ENCODE assay signal across 9 mouse cellular contexts in genomic region chr6:52159164-52159761, GRCm38 (mm10). TPM values are rescaled to one million over a fixed set of nuclear protein-coding genes. Genes with fewer than 3 reads are reported as not detected.
DNase-seq lines count a peak whose midpoint lies in the region; ATAC-seq and TF ChIP-seq lines count a peak whose summit lies in the region.
"Had no signal": no experiment of that assay in that cellular context is flagged by ENCODE, and none has a peak within 500 bp of the region (broad histone marks: within the 10 kb centered on the region; RNA-seq: fewer than 3 reads in every experiment).

No protein-coding gene starts in this region.

- 2% methylated on average over 12 of the region's 12 CpGs for WGBS in forebrain, postnatal 0 days
- 4% methylated on average over 12 of the region's 12 CpGs for WGBS in limb, embryonic 11.5 days
- 1% methylated on average over 12 of the region's 12 CpGs for WGBS in neural tube, embryonic 12.5 days

- 0 out of 2 replicates have a peak overlapping the region, but pooled peaks have one; percentile 80 for H3K4me2 ChIP-seq in forebrain, postnatal 0 days (ENCODE audit: low read depth)
- peak overlapping the region; percentile 97 for H3K4me2 ChIP-seq in limb, embryonic 11.5 days (ENCODE audit: low read depth, severe bottlenecking)
- peak overlapping the region; percentile 99 for H3K4me2 ChIP-seq in neural tube, embryonic 12.5 days (replicated peaks)

- intact Hi-C loops in left cerebral cortex, postnatal 25 days (cut with DNase I), result loop anchor here (5.0 kb wide), 1 partner anchor 152 kb away; no protein-coding TSS in a partner anchor

- 0 out of 2 replicates have a peak overlapping the region, but pooled peaks have one; percentile 42 for H3K4me3 ChIP-seq in forebrain, postnatal 0 days (ENCODE audit: low read depth, low read length)
- peak overlapping the region; percentile 73 for H3K4me3 ChIP-seq in limb, embryonic 11.5 days (ENCODE audit: low read depth, low read length)
- peak overlapping the region; percentile 75 for H3K4me3 ChIP-seq in neural tube, embryonic 12.5 days

- DNase-seq in testis, postnatal 10 days (ENCODE audit: low spot score), result peak; percentile 53
- no peak for DNase-seq in testis, postnatal 14 days (ENCODE audit: low spot score)
- no peak for DNase-seq in forebrain, postnatal 0 days
- DNase-seq in limb, embryonic 11.5 days (ENCODE audit: low spot score), result peak; percentile 52
- no peak for DNase-seq in left cerebral cortex, postnatal 25 days (ENCODE audit: low spot score in 2 of 2)
- no peak for DNase-seq in left cerebral cortex, adult 11 months (ENCODE audit: low spot score)

- no peaks in the 10 kb centered on the region for H3K36me3 ChIP-seq in forebrain, postnatal 0 days (ENCODE audit: insufficient read depth)
- H3K36me3 ChIP-seq in limb, embryonic 11.5 days (ENCODE audit: control insufficient read depth, insufficient read depth, low read length), result no peaks in the 10 kb centered on the region
- peaks cover 3% of the 10 kb centered on the region; the same call in 1 of the 2 replicates for H3K36me3 ChIP-seq in neural tube, embryonic 12.5 days

- H3K9ac ChIP-seq in forebrain, postnatal 0 days, result no peak overlapping the region
- H3K9ac ChIP-seq in limb, embryonic 11.5 days (ENCODE audit: low read length), result no peak overlapping the region
- H3K9ac ChIP-seq in neural tube, embryonic 12.5 days, result peak overlapping the region; percentile 89

- TF ChIP-seq CTCF in forebrain, postnatal 0 days (IDR thresholded peaks at IDR 0.05; ENCODE audit: low read depth), result no peak

- no peak overlapping the region for H3K27ac ChIP-seq in forebrain, postnatal 0 days (ENCODE audit: low read depth, low read length)
- no peak overlapping the region for H3K27ac ChIP-seq in limb, embryonic 11.5 days (replicated peaks; ENCODE audit: low read depth, low read length)
- peak overlapping the region; percentile 98 for H3K27ac ChIP-seq in neural tube, embryonic 12.5 days

- no peaks in the 10 kb centered on the region; the same call in 1 of the 2 replicates for H3K4me1 ChIP-seq in forebrain, postnatal 0 days (ENCODE audit: insufficient read depth)
- H3K4me1 ChIP-seq in limb, embryonic 11.5 days (ENCODE audit: control insufficient read depth, insufficient read depth, low read length), result peaks cover 42% of the 10 kb centered on the region
- peaks cover 55% of the 10 kb centered on the region for H3K4me1 ChIP-seq in neural tube, embryonic 12.5 days

- no peaks in the 10 kb centered on the region for H3K9me3 ChIP-seq in forebrain, postnatal 0 days (ENCODE audit: low read length)
- H3K9me3 ChIP-seq in limb, embryonic 11.5 days (ENCODE audit: control insufficient read depth, low read length), result no peaks in the 10 kb centered on the region
- H3K9me3 ChIP-seq in neural tube, embryonic 12.5 days, result no peaks in the 10 kb centered on the region

- ATAC-seq in forebrain, postnatal 0 days, result no peak
- ATAC-seq in limb, embryonic 11.5 days (ENCODE audit: insufficient number of reproducible peaks, low FRiP score, low TSS enrichment, low read depth), result no peak
- ATAC-seq in neural tube, embryonic 12.5 days (ENCODE audit: low FRiP score, low read depth), result no peak
- ATAC-seq in erythroid progenitor cell, adult 5-6 weeks (replicated peaks; ENCODE audit: low FRiP score, poor library complexity, severe bottlenecking), result no peak

- H3K27me3 ChIP-seq in forebrain, postnatal 0 days (ENCODE audit: insufficient read depth, low read length), result peaks cover 94% of the 10 kb centered on the region
- peaks cover 40% of the 10 kb centered on the region for H3K27me3 ChIP-seq in limb, embryonic 11.5 days (ENCODE audit: control insufficient read depth, insufficient read depth, low read length)
- no peaks in the 10 kb centered on the region for H3K27me3 ChIP-seq in neural tube, embryonic 12.5 days (replicated peaks)

RNA-seq across cellular contexts. Expression of gene Hoxa1, which starts 1.1 kb away (rescaled TPM):
- 0.10 TPM in 1 of 2 replicates, not detected in the other for total RNA-seq in forebrain, postnatal 0 days (2014; rRNA removed)
- polyA plus RNA-seq in forebrain, postnatal 0 days (2015; fragmentation: Nextera tagmentation; extraction: Ambion mirVana), result not detected in 2 replicates
- polyA plus RNA-seq in limb, embryonic 11.5 days (2014; fragmentation: Nextera tagmentation; extraction: Ambion mirVana), result 0.99 and 1.1 TPM in 2 replicates
- polyA plus RNA-seq in neural tube, embryonic 12.5 days (2016; fragmentation: Nextera tagmentation; extraction: Ambion mirVana), result 4.7 and 5.0 TPM in 2 replicates
- total RNA-seq in left cerebral cortex, postnatal 25 days (2021), result not detected
- total RNA-seq in erythroid progenitor cell, adult 5-6 weeks (2015; ENCODE audit: low replicate concordance), result not detected in 2 replicates
- total RNA-seq in erythroid progenitor cell, adult 5-6 weeks (2017; ENCODE audit: low replicate concordance), result not detected in 2 replicates

RNA-seq across cellular contexts. Expression of gene Hoxa2, which starts 5.4 kb away (rescaled TPM):
- not detected in 2 replicates for total RNA-seq in forebrain, postnatal 0 days (2014; rRNA removed)
- not detected in 2 replicates for polyA plus RNA-seq in forebrain, postnatal 0 days (2015; fragmentation: Nextera tagmentation; extraction: Ambion mirVana)
- 2.8 and 3.0 TPM in 2 replicates for polyA plus RNA-seq in limb, embryonic 11.5 days (2014; fragmentation: Nextera tagmentation; extraction: Ambion mirVana)
- 25.6 and 34.2 TPM in 2 replicates for polyA plus RNA-seq in neural tube, embryonic 12.5 days (2016; fragmentation: Nextera tagmentation; extraction: Ambion mirVana)
- not detected for total RNA-seq in left cerebral cortex, postnatal 25 days (2021)
- total RNA-seq in erythroid progenitor cell, adult 5-6 weeks (2015; ENCODE audit: low replicate concordance), result not detected in 2 replicates
- not detected in 2 replicates for total RNA-seq in erythroid progenitor cell, adult 5-6 weeks (2017; ENCODE audit: low replicate concordance)

RNA-seq across cellular contexts. Expression of gene 5730596B20Rik, which starts 18.0 kb away (rescaled TPM):
- total RNA-seq in forebrain, postnatal 0 days (2014; rRNA removed), result not detected in 2 replicates
- polyA plus RNA-seq in forebrain, postnatal 0 days (2015; fragmentation: Nextera tagmentation; extraction: Ambion mirVana), result not detected in 2 replicates
- 0.99 and 1.4 TPM in 2 replicates for polyA plus RNA-seq in limb, embryonic 11.5 days (2014; fragmentation: Nextera tagmentation; extraction: Ambion mirVana)
- 6.4 and 7.0 TPM in 2 replicates for polyA plus RNA-seq in neural tube, embryonic 12.5 days (2016; fragmentation: Nextera tagmentation; extraction: Ambion mirVana)
- total RNA-seq in left cerebral cortex, postnatal 25 days (2021), result not detected
- not detected in 2 replicates for total RNA-seq in erythroid progenitor cell, adult 5-6 weeks (2015; ENCODE audit: low replicate concordance)
- total RNA-seq in erythroid progenitor cell, adult 5-6 weeks (2017; ENCODE audit: low replicate concordance), result not detected in 2 replicates
- polyA plus RNA-seq: testis, adult 2 months had no signal

RNA-seq across cellular contexts. Expression of gene Hoxa4, which starts 32.3 kb away (rescaled TPM):
- total RNA-seq in forebrain, postnatal 0 days (2014; rRNA removed), result not detected in 2 replicates
- not detected in 2 replicates for polyA plus RNA-seq in forebrain, postnatal 0 days (2015; fragmentation: Nextera tagmentation; extraction: Ambion mirVana)
- 1.0 and 1.3 TPM in 2 replicates for polyA plus RNA-seq in limb, embryonic 11.5 days (2014; fragmentation: Nextera tagmentation; extraction: Ambion mirVana)
- 7.1 and 9.7 TPM in 2 replicates for polyA plus RNA-seq in neural tube, embryonic 12.5 days (2016; fragmentation: Nextera tagmentation; extraction: Ambion mirVana)
- total RNA-seq in left cerebral cortex, postnatal 25 days (2021), result not detected
- not detected in 2 replicates for total RNA-seq in erythroid progenitor cell, adult 5-6 weeks (2015; ENCODE audit: low replicate concordance)
- total RNA-seq in erythroid progenitor cell, adult 5-6 weeks (2017; ENCODE audit: low replicate concordance), result not detected in 2 replicates

RNA-seq across cellular contexts. Expression of gene Hoxa5, which starts 45.1 kb away (rescaled TPM):
- not detected in 2 replicates for total RNA-seq in forebrain, postnatal 0 days (2014; rRNA removed)
- polyA plus RNA-seq in forebrain, postnatal 0 days (2015; fragmentation: Nextera tagmentation; extraction: Ambion mirVana), result not detected in 2 replicates
- 11.0 and 11.3 TPM in 2 replicates for polyA plus RNA-seq in limb, embryonic 11.5 days (2014; fragmentation: Nextera tagmentation; extraction: Ambion mirVana)
- polyA plus RNA-seq in neural tube, embryonic 12.5 days (2016; fragmentation: Nextera tagmentation; extraction: Ambion mirVana), result 72.6 and 76.1 TPM in 2 replicates
- total RNA-seq in left cerebral cortex, postnatal 25 days (2021), result not detected
- total RNA-seq in erythroid progenitor cell, adult 5-6 weeks (2015; ENCODE audit: low replicate concordance), result not detected in 2 replicates
- not detected in 2 replicates for total RNA-seq in erythroid progenitor cell, adult 5-6 weeks (2017; ENCODE audit: low replicate concordance)

Comparison
In these comparisons a context has a peak if more than half of its experiments do, and no peak if none do; other contexts are left out.
1. DNase-seq: peak in testis, postnatal 10 days (single experiment) and limb, embryonic 11.5 days (single experiment); none in testis, postnatal 14 days (single experiment), forebrain, postnatal 0 days (single experiment), left cerebral cortex, postnatal 25 days (0 of 2) and left cerebral cortex, adult 11 months (single experiment).
2. Peak in every context shown above with its lines, with median percentiles within 50 percentile points of each other: H3K4me2 ChIP-seq and H3K4me3 ChIP-seq.